Mouse (Mus musculus) embryonic facial prominence, embryonic 11.5 days (tissue): ENCODE measurements around the gene Adm2. TPM values are rescaled to one million over a fixed set of nuclear protein-coding genes. Genes with fewer than 3 reads are reported as not detected.

Source experiments
- ATAC-seq: fragments of 200-750 bp; cut with Nextera tagmentation; replicated peaks from 2 replicates; pipeline ENCODE4 v1.8.0; 2017; ENCODE audit warnings: low read depth; ENCODE audit not compliant: insufficient number of reproducible peaks, low FRiP score, low TSS enrichment
- DNase-seq: peaks from one replicate; pipeline ENCODE4 v3.0.0-alpha.2; 2015; ENCODE audit warnings: low spot score
- H3K27ac ChIP-seq: fragments of 300-500 bp; sonication (generic); replicated peaks from 2 replicates; pipeline ENCODE4 v1.5.1; 2014; ENCODE audit warnings: mild to moderate bottlenecking, low read depth, low read length, control low read depth
- H3K27me3 ChIP-seq: fragments of 300-500 bp; sonication (generic); 2 replicates; pipeline ENCODE4 v1.6.1; 2014; ENCODE audit warnings: mild to moderate bottlenecking, low read length, moderate library complexity, mixed read lengths; ENCODE audit not compliant: control insufficient read depth, insufficient read depth
- H3K36me3 ChIP-seq: fragments of 300-500 bp; sonication (generic); replicated peaks from 2 replicates; pipeline ENCODE4 v1.6.1; 2014; ENCODE audit warnings: low read depth, mild to moderate bottlenecking, low read length, moderate library complexity, mixed read lengths; ENCODE audit not compliant: control insufficient read depth, insufficient read depth
- H3K4me1 ChIP-seq: fragments of 300-500 bp; sonication (generic); 2 replicates; pipeline ENCODE4 v1.6.1; 2014; ENCODE audit warnings: low read length, mixed read lengths; ENCODE audit not compliant: control insufficient read depth, insufficient read depth
- H3K4me2 ChIP-seq: fragments of 300-500 bp; sonication (generic); 2 replicates; pipeline ENCODE4 v1.6.1; 2014; ENCODE audit warnings: low read depth, mild to moderate bottlenecking, control low read depth, low read length, moderate library complexity
- H3K4me3 ChIP-seq: fragments of 300-500 bp; sonication (generic); 2 replicates; pipeline ENCODE4 v1.5.1; 2014; ENCODE audit warnings: low read depth, low read length, control low read depth
- H3K9ac ChIP-seq: fragments of 300-500 bp; sonication (generic); replicated peaks from 2 replicates; pipeline ENCODE4 v1.6.1; 2014; ENCODE audit warnings: mild to moderate bottlenecking, control low read depth, low read length
- H3K9me3 ChIP-seq: fragments of 300-500 bp; sonication (generic); replicated peaks from 2 replicates; pipeline ENCODE4 v1.6.1; 2016; ENCODE audit warnings: mild to moderate bottlenecking, low read length, inconsistent platforms, mixed read lengths; ENCODE audit not compliant: control insufficient read depth
- WGBS: fragments of 180-500 bp; shearing (Covaris S2); extraction: QIAGEN DNeasy Blood & Tissue Kit; methylation state at CpG from one replicate; pipeline ENCODE4 v1.1.7; 2014; 5-methylcytosine and 5-hydroxymethylcytosine counted together
- polyA plus RNA-seq: library from polyadenylated mRNA; unstranded; fragments of >200 nt; fragmentation: Nextera tagmentation; extraction: Ambion mirVana; gene quantifications from 2 replicates; pipeline ENCODE4 v1.2.1, GENCODE M21; 2014

Gene Adm2
- polyA plus RNA-seq, 1 experiment from 2014 or later: not detected

DNA sequence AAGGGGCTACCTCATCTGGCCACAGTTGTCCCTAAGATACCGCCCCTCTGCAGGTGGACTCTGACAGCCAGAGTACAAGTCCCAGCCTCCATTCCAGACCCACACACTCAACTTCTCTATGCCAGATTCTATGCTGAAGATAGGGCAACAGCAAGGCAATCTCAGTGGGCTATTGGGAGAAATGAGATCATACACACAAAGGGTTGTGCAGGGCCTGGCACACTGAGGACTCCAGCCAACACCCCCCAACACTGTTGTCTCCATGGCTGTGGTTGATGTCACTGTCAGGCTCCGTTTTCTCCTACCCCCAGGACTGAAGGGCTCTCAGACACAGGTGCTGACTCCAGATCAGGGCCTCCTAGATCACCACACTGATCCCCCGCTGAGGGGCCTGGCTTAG, 8.4 kb upstream of the Adm2 start:
- Histone ChIP-seq H3K36me3 (no peaks in the 10 kb centered on the region), H3K4me1 (0 out of 2 replicates have a peak, but pooled peaks cover 4% of the 10 kb centered on the region), H3K27me3 (no peaks in the 10 kb centered on the region), H3K9ac (peak overlapping the region; percentile 90), H3K4me2 (peak overlapping the region; percentile 75), H3K27ac (no peak overlapping the region), H3K9me3 (no peaks in the 10 kb centered on the region), H3K4me3 (peak overlapping the region; percentile 97)
- ATAC-seq: no peak
- DNase-seq: no peak
- WGBS: 40% methylated on average over 3 of the region's 3 CpGs

GRCm38 (mm10) chr15:89314511-89315189, 7.9 kb upstream of the Adm2 start:
- peak; percentile 23 for DNase-seq
- H3K4me2 ChIP-seq: peak overlapping the region; percentile 75
- H3K27ac ChIP-seq: no peak overlapping the region
- no peak; the same call in none of the 2 replicates for ATAC-seq
- WGBS: under 1% methylated on average over 51 of the region's 58 CpGs
- no peaks in the 10 kb centered on the region for H3K27me3 ChIP-seq
- H3K9me3 ChIP-seq: no peaks in the 10 kb centered on the region
- no peaks in the 10 kb centered on the region for H3K36me3 ChIP-seq
- H3K4me3 ChIP-seq: peak overlapping the region; percentile 97
- peak overlapping the region; percentile 90 for H3K9ac ChIP-seq
- H3K4me1 ChIP-seq: 0 out of 2 replicates have a peak, but pooled peaks cover 4% of the 10 kb centered on the region

- ATAC-seq: peak; percentile 99
- Histone ChIP-seq H3K27ac (no peak within 1 kb of the TSS), H3K4me3 (peak within 1 kb of the TSS; percentile 97), H3K9ac (peak within 1 kb of the TSS; percentile 90), H3K36me3 (no peaks in the 10 kb centered on the region), H3K4me1 (0 out of 2 replicates have a peak, but pooled peaks cover 4% of the 10 kb centered on the region), H3K27me3 (no peaks in the 10 kb centered on the region), H3K4me2 (peak within 1 kb of the TSS; percentile 75), H3K9me3 (no peaks in the 10 kb centered on the region)
- under 1% methylated on average over 37 of the region's 37 CpGs for WGBS
- DNase-seq: peak; percentile 98
Measured at GRCm38 (mm10) chr15:89315190-89315731, 7.3 kb upstream of the Adm2 start, which contains the start of gene Sbf1. TSS of gene Sbf1 (minus strand) at chr15:89315311.

GRCm38 (mm10) chr15:89316146-89316545, 6.4 kb upstream of the Adm2 start:
- Histone ChIP-seq H3K27me3 (no peaks in the 10 kb centered on the region), H3K9ac (no peak overlapping the region), H3K4me1 (0 out of 2 replicates have a peak, but pooled peaks cover 4% of the 10 kb centered on the region), H3K4me2 (no peak overlapping the region), H3K9me3 (no peaks in the 10 kb centered on the region), H3K36me3 (no peaks in the 10 kb centered on the region), H3K4me3 (no peak overlapping the region), H3K27ac (no peak overlapping the region)
- no peak for ATAC-seq
- 60% methylated on average over 11 of the region's 11 CpGs for WGBS
- DNase-seq: peak; percentile 17

DNA sequence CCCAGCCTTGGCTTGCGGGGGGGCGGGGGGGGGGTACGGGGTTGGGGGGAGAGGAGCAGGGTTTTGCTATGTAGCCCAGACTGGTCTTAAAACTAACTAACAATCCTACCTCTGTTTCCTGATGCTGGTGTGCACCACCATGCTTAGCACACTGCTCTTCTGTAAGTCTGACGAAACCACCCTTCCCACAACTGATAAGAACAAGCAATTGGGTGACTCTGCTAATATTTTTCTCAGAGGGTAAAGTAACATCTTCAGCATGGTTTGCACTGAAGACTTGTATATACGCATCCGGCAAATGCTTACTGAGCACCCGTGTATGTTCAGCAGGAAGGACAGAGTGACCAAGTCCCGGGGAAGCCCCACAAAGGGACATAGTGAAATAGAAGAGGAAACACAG, 1.3 kb upstream of the Adm2 start:
- DNase-seq (no peak), ATAC-seq (no peak)
- H3K27me3 ChIP-seq: 0 out of 2 replicates have a peak, but pooled peaks cover 4% of the 10 kb centered on the region
- WGBS: 80% methylated on average over 8 of the region's 8 CpGs
- no peak overlapping the region for H3K4me2 ChIP-seq
- no peaks in the 10 kb centered on the region for H3K9me3 ChIP-seq
- no peak overlapping the region for H3K4me3 ChIP-seq
- H3K9ac ChIP-seq: no peak overlapping the region
- H3K27ac ChIP-seq: no peak overlapping the region
- H3K4me1 ChIP-seq: no peaks in the 10 kb centered on the region
- H3K36me3 ChIP-seq: no peaks in the 10 kb centered on the region

GRCm38 (mm10) chr15:89323656-89324055, 1.1 kb downstream of the Adm2 start:
- H3K4me1 ChIP-seq: no peaks in the 10 kb centered on the region
- no peak overlapping the region for H3K9ac ChIP-seq
- no peaks in the 10 kb centered on the region for H3K9me3 ChIP-seq
- H3K4me3 ChIP-seq: no peak overlapping the region
- DNase-seq (no peak), ATAC-seq (no peak)
- 89% methylated on average over 4 of the region's 4 CpGs for WGBS
- no peaks in the 10 kb centered on the region for H3K36me3 ChIP-seq
- H3K27ac ChIP-seq: no peak overlapping the region
- H3K27me3 ChIP-seq: 0 out of 2 replicates have a peak, but pooled peaks cover 4% of the 10 kb centered on the region
- H3K4me2 ChIP-seq: no peak overlapping the region

GRCm38 (mm10) chr15:89326441-89326840, 3.9 kb downstream of the Adm2 start:
- Histone ChIP-seq H3K4me1 (no peaks in the 10 kb centered on the region), H3K4me2 (no peak overlapping the region), H3K27me3 (0 out of 2 replicates have a peak, but pooled peaks cover 4% of the 10 kb centered on the region), H3K9me3 (no peaks in the 10 kb centered on the region), H3K36me3 (no peaks in the 10 kb centered on the region), H3K9ac (no peak overlapping the region), H3K4me3 (no peak overlapping the region), H3K27ac (no peak overlapping the region)
- ATAC-seq: no peak
- WGBS: 65% methylated on average over 5 of the region's 5 CpGs
- no peak for DNase-seq

DNA sequence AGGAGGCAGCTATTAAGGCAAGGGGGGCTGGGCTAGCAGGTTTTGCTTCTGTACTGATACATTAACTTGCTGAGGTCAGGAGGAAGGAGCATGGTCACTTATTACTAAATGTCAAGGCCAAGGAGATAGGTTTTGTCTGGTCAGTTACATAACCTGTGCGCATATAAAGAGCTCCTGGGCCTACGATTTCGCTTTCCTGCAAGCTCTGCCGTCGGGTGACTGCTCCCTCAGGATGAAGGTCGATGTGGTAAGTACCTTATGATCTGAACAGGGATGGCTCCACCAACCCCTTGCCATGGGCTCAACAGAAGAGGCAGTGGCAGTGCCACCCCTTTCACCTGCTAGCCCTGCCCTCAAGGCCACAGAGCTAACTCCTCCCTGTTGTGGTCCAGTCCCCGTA, 11.8 kb downstream of the Adm2 start, which contains the start of gene Miox:
Gene Miox (plus strand): TSS at position 128 of the 400 bp plus-strand sequence.
- no peak within 1 kb of the TSS for H3K27ac ChIP-seq
- H3K9ac ChIP-seq: no peak within 1 kb of the TSS
- no peak for DNase-seq
- 91% methylated on average over 7 of the region's 7 CpGs for WGBS
- no peak within 1 kb of the TSS for H3K4me2 ChIP-seq
- no peak within 1 kb of the TSS for H3K4me3 ChIP-seq
- no peaks in the 10 kb centered on the region for H3K27me3 ChIP-seq
- H3K9me3 ChIP-seq: no peaks in the 10 kb centered on the region
- H3K4me1 ChIP-seq: no peaks in the 10 kb centered on the region
- no peaks in the 10 kb centered on the region for H3K36me3 ChIP-seq
- ATAC-seq: no peak
